Mouse (Mus musculus) MEL (cell line): ENCODE results near the gene Crb3. TPM values are rescaled to one million over a fixed set of nuclear protein-coding genes. Genes with fewer than 3 reads are reported as not detected.

ENCODE experiments used
- DNase-seq: peaks from one replicate; pipeline ENCODE4 v3.0.0; 2011; ENCODE audit warnings: low read depth, low spot score
- H3K27ac ChIP-seq: 2 replicates; pipeline ENCODE4 v1.5.1; 2012; ENCODE audit warnings: low read depth, mild to moderate bottlenecking, control low read depth, low read length, moderate library complexity; ENCODE audit not compliant: control insufficient read depth
- H3K27me3 ChIP-seq, 2 experiments: fragments of 150-350 bp in 1 of 2; sonication (generic) in 1 of 2; 2 replicates each; pipeline ENCODE4 v1.6.1; 2012; ENCODE audit warnings: low read length in 2 of 2, mild to moderate bottlenecking in 2 of 2, improper control_type of control experiment in 1 of 2, moderate library complexity in 1 of 2; ENCODE audit not compliant: insufficient read depth in 2 of 2, control insufficient read depth in 1 of 2
- H3K36me3 ChIP-seq, 2 experiments: 2 replicates each; pipeline ENCODE4 v1.6.1; 2012 to 2014; ENCODE audit warnings: low read length in 2 of 2, improper control_type of control experiment in 1 of 2, inconsistent platforms in 1 of 2, mild to moderate bottlenecking in 1 of 2; ENCODE audit not compliant: insufficient read depth in 2 of 2, control insufficient read depth in 1 of 2
- H3K4me1 ChIP-seq, 2 experiments: fragments of 150-350 bp in 1 of 2; sonication (generic) in 1 of 2; 2 replicates each; pipeline ENCODE4 v1.6.1; 2012; ENCODE audit warnings: low read length in 2 of 2, improper control_type of control experiment in 1 of 2, mild to moderate bottlenecking in 1 of 2; ENCODE audit not compliant: insufficient read depth in 2 of 2, control insufficient read depth in 1 of 2
- H3K4me3 ChIP-seq, 2 experiments: fragments of 150-350 bp in 1 of 2; sonication (generic) in 1 of 2; 2 replicates each; pipeline ENCODE4 v1.5.1; 2012; ENCODE audit warnings: low read depth in 2 of 2, low read length in 2 of 2, mild to moderate bottlenecking in 2 of 2, moderate library complexity in 2 of 2, control low read depth in 1 of 2, improper control_type of control experiment in 1 of 2; ENCODE audit not compliant: control insufficient read depth in 1 of 2, insufficient read depth in 1 of 2
- H3K79me2 ChIP-seq: 2 replicates; pipeline ENCODE4 v1.6.1; 2012; ENCODE audit warnings: mild to moderate bottlenecking, low read length, moderate library complexity; ENCODE audit not compliant: control insufficient read depth, poor library complexity, insufficient read depth
- H3K9ac ChIP-seq: 2 replicates; pipeline ENCODE4 v1.6.1; 2012; ENCODE audit warnings: low read depth, mild to moderate bottlenecking, control low read depth, low read length, moderate library complexity; ENCODE audit not compliant: control insufficient read depth, poor library complexity, severe bottlenecking
- H3K9me3 ChIP-seq: fragments of 150-350 bp; sonication (generic); replicated peaks from 2 replicates; pipeline ENCODE4 v1.6.1; 2012; ENCODE audit warnings: mild to moderate bottlenecking, low read length, improper control_type of control experiment, moderate library complexity; ENCODE audit not compliant: insufficient read depth
- BHLHE40 ChIP-seq: IDR thresholded peaks from 2 replicates; pipeline ENCODE4 v1.6.1; 2012; ENCODE audit warnings: low read depth, mild to moderate bottlenecking, inconsistent platforms, low read length, improper control_type of control experiment, borderline replicate concordance
- CTCF ChIP-seq, 3 experiments: IDR thresholded peaks in 2 of 3; conservative IDR thresholded peaks in 1 of 3; 2 replicates each; pipeline ENCODE4 v1.5.1; 2011 to 2012; ENCODE audit warnings: low read length in 3 of 3, low read depth in 2 of 3, mild to moderate bottlenecking in 2 of 3, improper control_type of control experiment in 1 of 3, inconsistent platforms in 1 of 3, mixed read lengths in 1 of 3, moderate library complexity in 1 of 3; ENCODE audit not compliant: control insufficient read depth in 1 of 3, insufficient read depth in 1 of 3, poor library complexity in 1 of 3, severe bottlenecking in 1 of 3
- E2F4 ChIP-seq: IDR thresholded peaks from 2 replicates; pipeline ENCODE4 v1.6.1; 2011; ENCODE audit warnings: low read depth, low read length, improper control_type of control experiment, borderline replicate concordance
- EP300 ChIP-seq, 2 experiments: IDR thresholded peaks; 2 replicates each; pipeline ENCODE4 v1.6.1; 2011; ENCODE audit warnings: improper control_type of control experiment in 2 of 2, low read length in 2 of 2, low read depth in 1 of 2, mild to moderate bottlenecking in 1 of 2
- GABPA ChIP-seq: IDR thresholded peaks from 2 replicates; pipeline ENCODE4 v1.6.1; 2012; ENCODE audit warnings: low read depth, mild to moderate bottlenecking, inconsistent platforms, low read length, improper control_type of control experiment, moderate library complexity
- HCFC1 ChIP-seq: IDR thresholded peaks from 2 replicates; pipeline ENCODE4 v1.6.1; 2012; ENCODE audit warnings: low read depth, mild to moderate bottlenecking, inconsistent platforms, low read length, improper control_type of control experiment, moderate library complexity
- MAFK ChIP-seq: IDR thresholded peaks from 2 replicates; pipeline ENCODE4 v1.6.1; 2011; ENCODE audit warnings: low read depth, mild to moderate bottlenecking, low read length, improper control_type of control experiment, borderline replicate concordance
- MEF2A ChIP-seq: IDR thresholded peaks from 2 replicates; pipeline ENCODE4 v1.6.1; 2014; ENCODE audit warnings: low read depth, mild to moderate bottlenecking, inconsistent platforms, low read length, improper control_type of control experiment; ENCODE audit not compliant: poor library complexity, insufficient replicate concordance, severe bottlenecking; ENCODE audit errors: extremely low read depth
- MXI1 ChIP-seq: IDR thresholded peaks from 2 replicates; pipeline ENCODE4 v1.6.1; 2011; ENCODE audit warnings: mild to moderate bottlenecking, low read depth, low read length, improper control_type of control experiment
- NRF1 ChIP-seq: IDR thresholded peaks from 2 replicates; pipeline ENCODE4 v1.6.1; 2014; ENCODE audit warnings: low read depth, mild to moderate bottlenecking, inconsistent platforms, low read length, improper control_type of control experiment, moderate library complexity; ENCODE audit not compliant: poor library complexity, insufficient read depth, severe bottlenecking
- POLR2AphosphoS2 ChIP-seq: IDR thresholded peaks from 2 replicates; pipeline ENCODE4 v1.6.1; 2011; ENCODE audit warnings: low read length, improper control_type of control experiment
- RAD21 ChIP-seq: IDR thresholded peaks from 2 replicates; pipeline ENCODE4 v1.6.1; 2011; ENCODE audit warnings: mild to moderate bottlenecking, low read depth, low read length, improper control_type of control experiment
- SIN3A ChIP-seq: IDR thresholded peaks from 2 replicates; pipeline ENCODE4 v1.6.1; 2012; ENCODE audit warnings: low read length, improper control_type of control experiment, inconsistent platforms
- SMC3 ChIP-seq: IDR thresholded peaks from 2 replicates; pipeline ENCODE4 v1.6.1; 2011; ENCODE audit warnings: low read depth, low read length, improper control_type of control experiment
- TAL1 ChIP-seq: IDR thresholded peaks from 2 replicates; pipeline ENCODE4 v1.6.1; 2012; ENCODE audit warnings: mild to moderate bottlenecking, inconsistent platforms, low read length, moderate library complexity, mixed read lengths
- TBP ChIP-seq: IDR thresholded peaks from 2 replicates; pipeline ENCODE4 v1.8.0; 2011; ENCODE audit warnings: low read depth, low read length, improper control_type of control experiment
- UBTF ChIP-seq: IDR thresholded peaks from 2 replicates; pipeline ENCODE4 v1.6.1; 2012; ENCODE audit warnings: low read depth, mild to moderate bottlenecking, inconsistent platforms, low read length, improper control_type of control experiment, moderate library complexity, borderline replicate concordance; ENCODE audit not compliant: insufficient read depth
- USF1 ChIP-seq: IDR thresholded peaks from 2 replicates; pipeline ENCODE4 v1.6.1; 2014; ENCODE audit warnings: low read depth, mild to moderate bottlenecking, inconsistent platforms, low read length, improper control_type of control experiment, moderate library complexity
- ZKSCAN1 ChIP-seq: IDR thresholded peaks from 2 replicates; pipeline ENCODE4 v1.6.1; 2012; ENCODE audit warnings: low read depth, mild to moderate bottlenecking, inconsistent platforms, low read length, improper control_type of control experiment, moderate library complexity
- ZMIZ1 ChIP-seq: IDR thresholded peaks from 2 replicates; pipeline ENCODE4 v1.6.1; 2012; ENCODE audit warnings: low read depth, mild to moderate bottlenecking, inconsistent platforms, low read length, improper control_type of control experiment, moderate library complexity
- ZNF384 ChIP-seq: IDR thresholded peaks from 2 replicates; pipeline ENCODE4 v1.6.1; 2012; ENCODE audit warnings: low read depth, mild to moderate bottlenecking, inconsistent platforms, low read length, improper control_type of control experiment
- polyA plus RNA-seq, 2 experiments: library from polyadenylated mRNA; stranded (reverse) in 1 of 2; unstranded in 1 of 2; fragments of >175 nt in 1 of 2; fragments of >200 nt in 1 of 2; gene quantifications; 2 replicates each; pipeline versions ENCODE4 v1.2.1 to v1.2.4; 2012; ENCODE audit warnings: low replicate concordance in 2 of 2, low read depth in 1 of 2; ENCODE audit not compliant: insufficient read length in 2 of 2, insufficient read depth in 1 of 2, missing spikeins in 1 of 2
- total RNA-seq: library from RNA; depleted of rRNA; stranded (reverse); fragments of 300-350 nt; gene quantifications from 2 replicates; pipeline ENCODE4 v1.2.3, GENCODE M21; 2012

The Crb3 gene
- total and polyA plus RNA-seq, 3 experiments: 0.19 TPM; not detected in 2

GRCm38 (mm10) chr17:57081234-57081842 is 22.4 kb downstream of the Crb3 start:
- H3K4me1 ChIP-seq: peaks cover 11 to 20% of the 10 kb centered on the region in 2 experiments
- no peak for TF ChIP-seq ZMIZ1
- TF ChIP-seq GABPA: no peak
- TF ChIP-seq MXI1: no peak
- no peak for TF ChIP-seq USF1

GRCm38 (mm10) chr17:57082481-57082880 is 23.6 kb downstream of the Crb3 start:
- Histone ChIP-seq H3K27me3 (no peaks in the 10 kb centered on the region), H3K9ac (no peak overlapping the region), H3K79me2 (peaks cover 5% of the 10 kb centered on the region; the same call in 1 of the 2 replicates), H3K4me3 (no peak overlapping the region)
- DNase-seq: no peak
- TF ChIP-seq RAD21 (no peak), POLR2AphosphoS2 (no peak), TAL1 (no peak), BHLHE40 (no peak), TBP (no peak), MEF2A (no peak), CTCF (IDR thresholded peaks at IDR 0.05 in 2 of 3, conservative IDR thresholded peaks at IDR 0.05 in 1 of 3; ENCODE audit: control insufficient read depth in 1 of 3, insufficient read depth in 1 of 3, low read depth in 2 of 3, low read length in 3 of 3, poor library complexity in 1 of 3, severe bottlenecking in 1 of 3) (no peak), SIN3A (no peak), ZKSCAN1 (no peak), MAFK (no peak), ZMIZ1 (no peak), NRF1 (no peak), HCFC1 (no peak), SMC3 (no peak), ZNF384 (no peak), UBTF (no peak), EP300 (IDR thresholded peaks at IDR 0.05; ENCODE audit: low read depth in 1 of 2, low read length in 2 of 2) (no peak), MXI1 (no peak), E2F4 (no peak)
- TF ChIP-seq, all 39 proteins: peak for 0
- H3K27ac ChIP-seq: no peak overlapping the region
- H3K36me3 ChIP-seq: peaks cover 0 to 10% of the 10 kb centered on the region in 2 experiments; a peak in 2 of 4 replicates
- peaks cover 10 to 16% of the 10 kb centered on the region in 2 experiments for H3K4me1 ChIP-seq
- H3K9me3 ChIP-seq: no peaks in the 10 kb centered on the region

More at GRCm38 (mm10) chr17:57081234-57081842, 22.4 kb downstream of the Crb3 start:
- no peak overlapping the region for H3K9ac ChIP-seq
- peaks cover 0 to 10% of the 10 kb centered on the region in 2 experiments; a peak in 2 of 4 replicates for H3K36me3 ChIP-seq
- no peaks in the 10 kb centered on the region for H3K27me3 ChIP-seq
- no peak for DNase-seq
- no peak overlapping the region for H3K27ac ChIP-seq
- no peak overlapping the region for H3K4me3 ChIP-seq
- H3K9me3 ChIP-seq: no peaks in the 10 kb centered on the region
- peaks cover 5% of the 10 kb centered on the region; the same call in 1 of the 2 replicates for H3K79me2 ChIP-seq
